Mouse (Mus musculus) intestine, embryonic 14.5 days (tissue): ENCODE data around the gene Fkbp15. TPM values are rescaled to one million over a fixed set of nuclear protein-coding genes. Genes with fewer than 3 reads are reported as not detected.

ENCODE experiments used
- ATAC-seq: fragments of 200-750 bp; cut with Nextera tagmentation; replicated peaks from 2 replicates; pipeline ENCODE4 v1.8.0; 2017; ENCODE audit warnings: low read depth, moderate number of reproducible peaks, moderate TSS enrichment, moderate library complexity; ENCODE audit not compliant: low FRiP score, low TSS enrichment
- DNase-seq: peaks from one replicate; pipeline ENCODE4 v3.0.0-alpha.2; 2018; ENCODE audit warnings: low spot score
- H3K27ac ChIP-seq: fragments of 300-500 bp; sonication (generic); 2 replicates; pipeline ENCODE4 v1.5.1; 2014; ENCODE audit warnings: low read depth, mild to moderate bottlenecking, control low read depth
- H3K27me3 ChIP-seq: fragments of 300-500 bp; sonication (generic); replicated peaks from 2 replicates; pipeline ENCODE4 v1.6.1; 2014; ENCODE audit warnings: low read length, control low read depth; ENCODE audit not compliant: control insufficient read depth, insufficient read depth
- H3K36me3 ChIP-seq: fragments of 300-500 bp; sonication (generic); 2 replicates; pipeline ENCODE4 v1.6.1; 2014; ENCODE audit warnings: low read length, control low read depth; ENCODE audit not compliant: control insufficient read depth, insufficient read depth
- H3K4me1 ChIP-seq: fragments of 300-500 bp; sonication (generic); replicated peaks from 2 replicates; pipeline ENCODE4 v1.6.1; 2014; ENCODE audit warnings: low read length, control low read depth, mixed read lengths; ENCODE audit not compliant: control insufficient read depth, insufficient read depth
- H3K4me2 ChIP-seq: fragments of 300-500 bp; sonication (generic); 2 replicates; pipeline ENCODE4 v1.6.1; 2014; ENCODE audit warnings: low read length
- H3K4me3 ChIP-seq: fragments of 300-500 bp; sonication (generic); 2 replicates; pipeline ENCODE4 v1.5.1; 2014; ENCODE audit warnings: low read depth, low read length, control low read depth, mixed read lengths
- H3K9ac ChIP-seq: fragments of 300-500 bp; sonication (generic); 2 replicates; pipeline ENCODE4 v1.6.1; 2014; ENCODE audit warnings: mild to moderate bottlenecking, low read length
- H3K9me3 ChIP-seq: fragments of 300-500 bp; sonication (generic); 2 replicates; pipeline ENCODE4 v1.6.1; 2016; ENCODE audit warnings: low read length, control low read depth; ENCODE audit not compliant: control insufficient read depth
- WGBS: fragments of 180-500 bp; shearing (Covaris S2); extraction: QIAGEN DNeasy Blood & Tissue Kit; methylation state at CpG from one replicate; pipeline ENCODE4 v1.1.7; 2014; 5-methylcytosine and 5-hydroxymethylcytosine counted together
- polyA plus RNA-seq: library from polyadenylated mRNA; unstranded; fragments of >200 nt; fragmentation: Nextera tagmentation; extraction: Ambion mirVana; gene quantifications from 2 replicates; pipeline ENCODE4 v1.2.1, GENCODE M21; 2014

Fkbp15 gene
- polyA plus RNA-seq, 1 experiment from 2014 or later, result 26.3 TPM

GRCm38 (mm10) chr4:62379724-62380381 is 19.5 kb upstream of the Fkbp15 start:
- no peak overlapping the region for H3K4me2 ChIP-seq
- 73% methylated on average over 9 of the region's 9 CpGs for WGBS
- no peaks in the 10 kb centered on the region for H3K36me3 ChIP-seq
- H3K27ac ChIP-seq, result no peak overlapping the region
- ATAC-seq, result no peak
- no peak overlapping the region for H3K4me3 ChIP-seq
- no peaks in the 10 kb centered on the region for H3K27me3 ChIP-seq
- no peak overlapping the region for H3K9ac ChIP-seq
- H3K9me3 ChIP-seq, result no peaks in the 10 kb centered on the region
- no peaks in the 10 kb centered on the region; the same call in 1 of the 2 replicates for H3K4me1 ChIP-seq
- no peak for DNase-seq

- H3K36me3 ChIP-seq, result no peaks in the 10 kb centered on the region
- DNase-seq (no peak), ATAC-seq (no peak)
- H3K27me3 ChIP-seq, result no peaks in the 10 kb centered on the region
- 96% methylated on average over 2 of the region's 2 CpGs for WGBS
- no peak overlapping the region for H3K4me3 ChIP-seq
- no peaks in the 10 kb centered on the region for H3K9me3 ChIP-seq
- peaks cover 3% of the 10 kb centered on the region; the same call in 1 of the 2 replicates for H3K4me1 ChIP-seq
- H3K27ac ChIP-seq, result no peak overlapping the region
- H3K9ac ChIP-seq, result no peak overlapping the region
- no peak overlapping the region for H3K4me2 ChIP-seq
Observed at GRCm38 (mm10) chr4:62376123-62376522, 15.8 kb upstream of the Fkbp15 start.

DNA sequence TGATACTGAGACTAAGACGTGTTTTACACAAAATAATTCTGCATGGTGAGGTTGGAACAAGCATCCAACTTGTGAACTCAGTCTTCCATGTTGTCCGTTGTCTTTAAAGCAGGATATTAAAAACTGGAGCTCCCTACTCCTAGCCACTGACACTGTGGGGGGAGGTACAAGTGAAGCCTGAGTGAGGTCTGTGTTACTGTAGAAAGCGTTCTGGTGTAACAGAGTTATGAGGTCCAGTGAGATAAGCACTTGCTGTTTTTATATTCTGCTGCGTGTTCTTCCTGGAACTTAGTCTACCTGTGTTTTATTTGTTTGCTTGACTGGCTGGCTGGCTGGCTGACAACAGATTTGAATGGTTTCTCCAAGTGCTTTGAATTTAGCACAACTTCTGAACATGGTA is 14.0 kb upstream of the Fkbp15 start:
- WGBS, result 66% methylated on average over 4 of the region's 4 CpGs
- Histone ChIP-seq H3K27ac (no peak overlapping the region), H3K9me3 (no peaks in the 10 kb centered on the region), H3K36me3 (no peaks in the 10 kb centered on the region), H3K4me3 (no peak overlapping the region), H3K9ac (no peak overlapping the region), H3K4me2 (no peak overlapping the region), H3K27me3 (no peaks in the 10 kb centered on the region), H3K4me1 (peaks cover 3% of the 10 kb centered on the region; the same call in 1 of the 2 replicates)
- no peak for ATAC-seq
- no peak for DNase-seq

GRCm38 (mm10) chr4:62373668-62374067 is 13.3 kb upstream of the Fkbp15 start:
- Histone ChIP-seq H3K4me2 (no peak overlapping the region), H3K9me3 (no peaks in the 10 kb centered on the region), H3K9ac (no peak overlapping the region), H3K27ac (no peak overlapping the region), H3K36me3 (no peaks in the 10 kb centered on the region), H3K27me3 (no peaks in the 10 kb centered on the region), H3K4me1 (peaks cover 3% of the 10 kb centered on the region; the same call in 1 of the 2 replicates), H3K4me3 (no peak overlapping the region)
- ATAC-seq (no peak), DNase-seq (no peak)
- WGBS, result 60% methylated on average over 7 of the region's 7 CpGs

DNA sequence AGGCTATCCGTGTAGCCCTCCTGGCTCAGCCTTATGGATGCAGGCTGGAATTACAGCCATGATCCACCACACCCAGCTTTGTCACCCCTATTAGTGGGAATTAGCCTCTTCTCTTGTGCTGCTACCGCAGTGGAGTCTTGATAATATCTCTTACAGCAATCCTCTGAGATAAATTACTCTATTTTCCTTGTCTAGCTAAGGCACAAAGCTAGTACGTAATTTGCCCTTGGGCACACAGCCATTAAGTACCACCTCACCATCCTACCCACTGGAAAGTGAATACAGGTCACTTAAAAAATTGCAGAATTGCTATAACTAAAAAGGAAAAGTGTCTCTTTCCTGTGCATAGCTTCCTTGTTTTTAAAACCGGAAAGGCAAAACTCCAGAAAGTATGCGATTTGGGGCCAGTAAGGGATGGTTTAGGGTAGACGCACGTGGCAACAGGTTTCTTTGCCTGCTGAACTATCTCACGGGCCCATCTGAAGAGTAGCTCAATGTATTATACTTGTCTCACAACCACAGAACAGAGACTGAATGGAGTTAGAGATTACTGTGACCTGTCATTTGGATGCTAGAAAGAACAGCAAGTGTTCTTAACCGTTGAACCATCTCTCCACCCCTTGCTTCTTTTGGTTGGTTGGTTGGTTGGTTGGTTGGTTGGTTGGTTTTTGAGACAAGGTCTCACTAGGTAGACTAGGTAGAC is 12.6 kb upstream of the Fkbp15 start:
- H3K9ac ChIP-seq, result no peak overlapping the region
- no peak overlapping the region for H3K27ac ChIP-seq
- 86% methylated on average over 9 of the region's 9 CpGs for WGBS
- H3K27me3 ChIP-seq, result no peaks in the 10 kb centered on the region
- peaks cover 3% of the 10 kb centered on the region; the same call in 1 of the 2 replicates for H3K4me1 ChIP-seq
- no peak overlapping the region for H3K4me2 ChIP-seq
- no peak overlapping the region for H3K4me3 ChIP-seq
- ATAC-seq (no peak), DNase-seq (no peak)
- no peaks in the 10 kb centered on the region for H3K36me3 ChIP-seq
- H3K9me3 ChIP-seq, result no peaks in the 10 kb centered on the region

DNA sequence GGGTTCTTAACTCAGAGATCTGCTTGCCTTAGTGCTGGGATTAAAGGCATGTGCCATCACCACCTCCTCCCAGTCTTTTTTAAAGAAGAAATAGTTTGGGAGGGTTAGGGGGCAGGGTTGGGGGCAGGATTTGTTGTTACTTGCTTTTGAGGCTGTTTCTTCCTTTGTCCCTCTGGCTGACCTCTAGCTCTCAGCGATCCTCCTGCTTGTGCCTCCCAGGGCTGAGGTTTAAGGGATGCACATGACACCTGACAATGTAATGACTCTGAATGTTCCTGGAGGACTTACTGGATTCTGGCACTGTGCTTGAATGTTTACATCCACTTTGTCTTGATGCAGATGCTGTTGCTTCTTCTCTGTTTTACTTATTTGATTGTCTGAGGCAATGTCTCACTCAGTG is 12.1 kb upstream of the Fkbp15 start:
- Histone ChIP-seq H3K4me2 (no peak overlapping the region), H3K4me1 (peaks cover 3% of the 10 kb centered on the region; the same call in 1 of the 2 replicates), H3K36me3 (no peaks in the 10 kb centered on the region), H3K27me3 (no peaks in the 10 kb centered on the region), H3K9me3 (no peaks in the 10 kb centered on the region), H3K27ac (no peak overlapping the region), H3K9ac (no peak overlapping the region), H3K4me3 (no peak overlapping the region)
- WGBS, result 53% methylated on average over 1 of the region's 1 CpGs
- ATAC-seq (no peak), DNase-seq (no peak)

- Histone ChIP-seq H3K36me3 (no peaks in the 10 kb centered on the region), H3K4me1 (peaks cover 7% of the 10 kb centered on the region; the same call in 1 of the 2 replicates), H3K9ac (no peak overlapping the region), H3K4me2 (no peak overlapping the region), H3K9me3 (no peaks in the 10 kb centered on the region), H3K4me3 (no peak overlapping the region), H3K27me3 (no peaks in the 10 kb centered on the region), H3K27ac (no peak overlapping the region)
- DNase-seq, result no peak
- ATAC-seq, result no peak
- WGBS, result 69% methylated on average over 3 of the region's 3 CpGs
Observed at GRCm38 (mm10) chr4:62369091-62369490, 8.7 kb upstream of the Fkbp15 start.

DNA sequence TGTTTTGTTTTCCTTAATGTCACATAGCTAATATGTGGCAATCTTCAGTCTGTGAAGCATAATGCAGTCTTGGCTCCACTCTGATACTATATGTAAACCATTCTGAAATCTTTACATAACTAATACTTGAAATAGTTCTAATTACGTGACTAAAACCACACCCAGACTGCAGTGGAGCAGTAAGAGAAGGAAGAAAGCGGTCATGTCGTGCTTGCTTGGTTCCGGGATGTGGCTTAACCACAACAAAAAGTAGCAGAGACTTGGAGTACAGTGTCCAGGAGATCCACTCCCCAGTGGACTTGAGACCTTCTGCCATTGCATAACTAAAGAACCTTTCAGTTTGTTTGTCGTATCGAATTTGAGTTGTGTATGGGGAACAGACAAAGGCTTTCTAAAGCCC is 7.2 kb upstream of the Fkbp15 start:
- no peaks in the 10 kb centered on the region for H3K36me3 ChIP-seq
- H3K9me3 ChIP-seq, result no peaks in the 10 kb centered on the region
- H3K9ac ChIP-seq, result no peak overlapping the region
- ATAC-seq (no peak), DNase-seq (no peak)
- H3K27ac ChIP-seq, result no peak overlapping the region
- WGBS, result 95% methylated on average over 6 of the region's 6 CpGs
- no peak overlapping the region for H3K4me2 ChIP-seq
- peaks cover 7% of the 10 kb centered on the region; the same call in 1 of the 2 replicates for H3K4me1 ChIP-seq
- no peak overlapping the region for H3K4me3 ChIP-seq
- H3K27me3 ChIP-seq, result no peaks in the 10 kb centered on the region

DNA sequence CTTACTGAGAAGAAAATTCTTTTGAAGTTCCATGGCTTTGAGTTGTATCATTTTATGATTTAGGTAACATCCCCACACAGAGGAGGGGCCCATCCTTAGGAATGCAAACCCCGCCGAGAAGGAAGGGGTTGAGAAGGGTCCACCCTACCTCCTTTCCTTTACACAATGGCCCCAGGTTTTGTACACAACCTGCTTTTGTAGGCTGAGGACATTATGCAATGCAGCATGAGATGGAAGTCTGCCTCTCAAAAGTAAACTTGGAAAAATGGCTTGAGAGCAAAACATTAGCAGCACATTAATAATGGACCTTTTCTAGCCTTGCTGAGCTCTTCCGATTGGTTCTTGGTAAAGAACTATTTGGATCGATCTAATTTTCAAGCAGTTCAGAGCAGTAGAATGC is 5.9 kb upstream of the Fkbp15 start:
- no peak overlapping the region for H3K4me2 ChIP-seq
- WGBS, result 68% methylated on average over 4 of the region's 4 CpGs
- H3K4me1 ChIP-seq, result peaks cover 15% of the 10 kb centered on the region
- H3K27ac ChIP-seq, result no peak overlapping the region
- no peaks in the 10 kb centered on the region for H3K9me3 ChIP-seq
- no peaks in the 10 kb centered on the region for H3K27me3 ChIP-seq
- DNase-seq (no peak), ATAC-seq (no peak)
- H3K4me3 ChIP-seq, result no peak overlapping the region
- H3K9ac ChIP-seq, result no peak overlapping the region
- H3K36me3 ChIP-seq, result no peaks in the 10 kb centered on the region
